Mouse (Mus musculus): ENCODE data around the gene Ptger3. TPM values are rescaled to one million over a fixed set of nuclear protein-coding genes. Genes with fewer than 3 reads are reported as not detected.

Ptger3 gene
- polyA plus RNA-seq, 1 experiment: not detected

DNA sequence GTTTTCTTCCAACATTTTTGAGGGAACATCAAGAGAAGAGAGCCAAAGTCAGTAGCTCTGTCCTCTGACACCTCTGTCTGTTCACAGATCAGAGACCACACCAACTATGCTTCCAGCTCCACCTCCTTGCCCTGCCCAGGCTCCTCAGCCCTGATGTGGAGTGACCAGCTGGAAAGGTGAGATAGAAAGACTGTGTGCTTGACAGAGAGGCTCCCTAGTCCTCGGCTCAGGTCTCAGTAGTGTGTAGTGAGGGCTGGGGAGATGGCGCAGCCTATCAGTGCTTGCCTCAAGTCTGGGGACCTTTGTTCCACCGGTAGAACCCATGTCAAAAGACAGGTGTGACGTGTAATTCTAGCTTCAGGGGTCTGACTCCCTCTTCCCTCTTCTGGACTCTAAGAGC, 74.9 kb downstream of the Ptger3 start:
- Histone ChIP-seq H3K36me3 (ENCODE audit: control insufficient read depth, insufficient read depth, low read length, poor library complexity, severe bottlenecking) (no peaks in the 10 kb centered on the region), H3K4me3 (ENCODE audit: low read depth, low read length) (no peak overlapping the region), H3K27ac (ENCODE audit: insufficient read depth, low read length) (no peak overlapping the region), H3K4me1 (ENCODE audit: control insufficient read depth, insufficient read depth, low read length) (no peaks in the 10 kb centered on the region), H3K27me3 (ENCODE audit: control insufficient read depth, insufficient read depth, low read length, poor library complexity, severe bottlenecking) (no peaks in the 10 kb centered on the region), H3K9ac (ENCODE audit: low read depth, poor library complexity, severe bottlenecking) (no peak overlapping the region), H3K9me3 (replicated peaks; ENCODE audit: control insufficient read depth, insufficient read depth, low read length, poor library complexity, severe bottlenecking) (no peaks in the 10 kb centered on the region)
- no peak for TF ChIP-seq EP300 (IDR thresholded peaks at IDR 0.05; ENCODE audit: insufficient read depth, low read depth, low read length)
- TF ChIP-seq CTCF (IDR thresholded peaks at IDR 0.05; ENCODE audit: low read depth, low read length): no peak
- TF ChIP-seq POLR2A (IDR thresholded peaks at IDR 0.05; ENCODE audit: insufficient read depth, low read length): no peak

GRCm38 (mm10) chr3:157661622-157662021, 94.9 kb downstream of the Ptger3 start:
- TF ChIP-seq EP300 (IDR thresholded peaks at IDR 0.05; ENCODE audit: insufficient read depth, low read depth, low read length) (no peak), CTCF (IDR thresholded peaks at IDR 0.05; ENCODE audit: low read depth, low read length) (no peak), POLR2A (IDR thresholded peaks at IDR 0.05; ENCODE audit: insufficient read depth, low read length) (no peak)
- Histone ChIP-seq H3K9me3 (replicated peaks; ENCODE audit: control insufficient read depth, insufficient read depth, low read length, poor library complexity, severe bottlenecking) (no peaks in the 10 kb centered on the region), H3K27me3 (ENCODE audit: control insufficient read depth, insufficient read depth, low read length, poor library complexity, severe bottlenecking) (no peaks in the 10 kb centered on the region)

GRCm38 (mm10) chr3:157664486-157665041, 97.9 kb downstream of the Ptger3 start:
- Histone ChIP-seq H3K9me3 (replicated peaks; ENCODE audit: control insufficient read depth, insufficient read depth, low read length, poor library complexity, severe bottlenecking) (no peaks in the 10 kb centered on the region), H3K9ac (ENCODE audit: low read depth, poor library complexity, severe bottlenecking) (no peak overlapping the region), H3K27ac (ENCODE audit: insufficient read depth, low read length) (no peak overlapping the region), H3K36me3 (ENCODE audit: control insufficient read depth, insufficient read depth, low read length, poor library complexity, severe bottlenecking) (no peaks in the 10 kb centered on the region), H3K27me3 (ENCODE audit: control insufficient read depth, insufficient read depth, low read length, poor library complexity, severe bottlenecking) (no peaks in the 10 kb centered on the region), H3K4me1 (ENCODE audit: control insufficient read depth, insufficient read depth, low read length) (no peaks in the 10 kb centered on the region), H3K4me3 (ENCODE audit: low read depth, low read length) (no peak overlapping the region)
- TF ChIP-seq CTCF (IDR thresholded peaks at IDR 0.05; ENCODE audit: low read depth, low read length): no peak

More at GRCm38 (mm10) chr3:157661622-157662021, 94.9 kb downstream of the Ptger3 start:
- Histone ChIP-seq H3K27ac (ENCODE audit: insufficient read depth, low read length) (no peak overlapping the region), H3K9ac (ENCODE audit: low read depth, poor library complexity, severe bottlenecking) (no peak overlapping the region), H3K4me3 (ENCODE audit: low read depth, low read length) (no peak overlapping the region), H3K36me3 (ENCODE audit: control insufficient read depth, insufficient read depth, low read length, poor library complexity, severe bottlenecking) (no peaks in the 10 kb centered on the region), H3K4me1 (ENCODE audit: control insufficient read depth, insufficient read depth, low read length) (no peaks in the 10 kb centered on the region)

- H3K27ac ChIP-seq (ENCODE audit: insufficient read depth, low read length): no peak overlapping the region
- no peak overlapping the region for H3K4me3 ChIP-seq (ENCODE audit: low read depth, low read length)
- no peak for TF ChIP-seq CTCF (IDR thresholded peaks at IDR 0.05; ENCODE audit: low read depth, low read length)
- no peak for TF ChIP-seq EP300 (IDR thresholded peaks at IDR 0.05; ENCODE audit: insufficient read depth, low read depth, low read length)
- TF ChIP-seq POLR2A (IDR thresholded peaks at IDR 0.05; ENCODE audit: insufficient read depth, low read length): no peak
- H3K9ac ChIP-seq (ENCODE audit: low read depth, poor library complexity, severe bottlenecking): no peak overlapping the region
- no peaks in the 10 kb centered on the region for H3K36me3 ChIP-seq (ENCODE audit: control insufficient read depth, insufficient read depth, low read length, poor library complexity, severe bottlenecking)
- no peaks in the 10 kb centered on the region for H3K4me1 ChIP-seq (ENCODE audit: control insufficient read depth, insufficient read depth, low read length)
- no peaks in the 10 kb centered on the region for H3K27me3 ChIP-seq (ENCODE audit: control insufficient read depth, insufficient read depth, low read length, poor library complexity, severe bottlenecking)
- H3K9me3 ChIP-seq (replicated peaks; ENCODE audit: control insufficient read depth, insufficient read depth, low read length, poor library complexity, severe bottlenecking): no peaks in the 10 kb centered on the region
Observed at GRCm38 (mm10) chr3:157665471-157665870, 98.8 kb downstream of the Ptger3 start.

DNA sequence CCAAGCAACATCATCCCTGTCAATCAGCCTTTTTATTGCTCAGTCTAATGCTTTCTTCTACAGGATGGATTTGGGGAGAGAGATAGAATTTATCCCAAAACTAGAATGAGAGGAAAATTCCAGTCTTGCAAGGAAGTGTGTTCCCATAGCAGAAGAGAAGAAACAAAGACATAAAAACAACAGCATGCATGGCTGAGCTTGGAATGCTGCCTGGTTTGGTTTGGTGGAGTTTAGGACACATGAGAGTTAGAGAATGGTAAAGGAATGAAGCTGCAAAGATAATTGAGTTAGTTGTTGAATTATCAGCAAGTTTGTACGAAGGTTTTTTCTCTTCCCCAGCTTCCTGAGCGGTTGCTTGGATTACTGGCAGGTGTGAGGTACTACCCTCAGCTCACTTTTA, 99.5 kb downstream of the Ptger3 start:
- no peak for TF ChIP-seq EP300 (IDR thresholded peaks at IDR 0.05; ENCODE audit: insufficient read depth, low read depth, low read length)
- TF ChIP-seq CTCF (IDR thresholded peaks at IDR 0.05; ENCODE audit: low read depth, low read length): no peak
- TF ChIP-seq POLR2A (IDR thresholded peaks at IDR 0.05; ENCODE audit: insufficient read depth, low read length): no peak

DNA sequence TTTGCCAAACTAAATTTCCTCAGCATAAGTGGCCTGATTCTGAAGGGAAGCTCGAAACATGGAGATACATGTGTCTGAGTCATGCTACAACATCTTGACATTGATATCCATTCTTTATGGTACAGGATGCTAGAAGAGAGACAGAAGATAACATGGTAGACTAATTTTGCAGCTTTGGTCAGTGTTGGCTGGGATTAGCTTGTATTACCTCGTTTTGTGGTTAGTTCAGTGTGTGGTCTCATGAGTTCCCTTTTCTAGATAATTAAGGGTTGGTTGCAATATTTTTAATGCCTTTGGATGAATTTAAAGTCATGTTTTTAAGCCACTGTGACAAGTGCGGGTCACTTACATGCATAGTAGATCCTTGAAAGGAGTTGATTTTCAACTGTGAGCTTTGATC, 119.4 kb downstream of the Ptger3 start:
- H3K36me3 ChIP-seq (ENCODE audit: control insufficient read depth, insufficient read depth, low read length, poor library complexity, severe bottlenecking): no peaks in the 10 kb centered on the region
- TF ChIP-seq POLR2A (IDR thresholded peaks at IDR 0.05; ENCODE audit: insufficient read depth, low read length) (no peak), EP300 (IDR thresholded peaks at IDR 0.05; ENCODE audit: insufficient read depth, low read depth, low read length) (no peak), CTCF (IDR thresholded peaks at IDR 0.05; ENCODE audit: low read depth, low read length) (no peak)
- H3K27me3 ChIP-seq (ENCODE audit: control insufficient read depth, insufficient read depth, low read length, poor library complexity, severe bottlenecking): no peaks in the 10 kb centered on the region
- no peak overlapping the region for H3K27ac ChIP-seq (ENCODE audit: insufficient read depth, low read length)
- no peak overlapping the region for H3K4me3 ChIP-seq (ENCODE audit: low read depth, low read length)
- H3K4me1 ChIP-seq (ENCODE audit: control insufficient read depth, insufficient read depth, low read length): no peaks in the 10 kb centered on the region
- H3K9me3 ChIP-seq (replicated peaks; ENCODE audit: control insufficient read depth, insufficient read depth, low read length, poor library complexity, severe bottlenecking): no peaks in the 10 kb centered on the region
- no peak overlapping the region for H3K9ac ChIP-seq (ENCODE audit: low read depth, poor library complexity, severe bottlenecking)

More for the DNA sequence above, 99.5 kb downstream of the Ptger3 start:
- Histone ChIP-seq H3K36me3 (ENCODE audit: control insufficient read depth, insufficient read depth, low read length, poor library complexity, severe bottlenecking) (no peaks in the 10 kb centered on the region), H3K4me3 (ENCODE audit: low read depth, low read length) (no peak overlapping the region), H3K27me3 (ENCODE audit: control insufficient read depth, insufficient read depth, low read length, poor library complexity, severe bottlenecking) (no peaks in the 10 kb centered on the region), H3K27ac (ENCODE audit: insufficient read depth, low read length) (no peak overlapping the region), H3K4me1 (ENCODE audit: control insufficient read depth, insufficient read depth, low read length) (no peaks in the 10 kb centered on the region), H3K9ac (ENCODE audit: low read depth, poor library complexity, severe bottlenecking) (no peak overlapping the region), H3K9me3 (replicated peaks; ENCODE audit: control insufficient read depth, insufficient read depth, low read length, poor library complexity, severe bottlenecking) (no peaks in the 10 kb centered on the region)

Data from ES-Bruce4 (cell line).